Mouse (Mus musculus): ENCODE measurements around the gene Telo2. TPM values are rescaled to one million over a fixed set of nuclear protein-coding genes. Genes with fewer than 3 reads are reported as not detected.

The Telo2 gene
- total RNA-seq (2014; fragmentation: Nextera tagmentation): 6.0 and 25.6 TPM in 2 replicates
- total RNA-seq (2017): 22.3 and 28.2 TPM in 2 replicates
- polyA plus RNA-seq (2012): 34.9 and 44.0 TPM in 2 replicates

DNA sequence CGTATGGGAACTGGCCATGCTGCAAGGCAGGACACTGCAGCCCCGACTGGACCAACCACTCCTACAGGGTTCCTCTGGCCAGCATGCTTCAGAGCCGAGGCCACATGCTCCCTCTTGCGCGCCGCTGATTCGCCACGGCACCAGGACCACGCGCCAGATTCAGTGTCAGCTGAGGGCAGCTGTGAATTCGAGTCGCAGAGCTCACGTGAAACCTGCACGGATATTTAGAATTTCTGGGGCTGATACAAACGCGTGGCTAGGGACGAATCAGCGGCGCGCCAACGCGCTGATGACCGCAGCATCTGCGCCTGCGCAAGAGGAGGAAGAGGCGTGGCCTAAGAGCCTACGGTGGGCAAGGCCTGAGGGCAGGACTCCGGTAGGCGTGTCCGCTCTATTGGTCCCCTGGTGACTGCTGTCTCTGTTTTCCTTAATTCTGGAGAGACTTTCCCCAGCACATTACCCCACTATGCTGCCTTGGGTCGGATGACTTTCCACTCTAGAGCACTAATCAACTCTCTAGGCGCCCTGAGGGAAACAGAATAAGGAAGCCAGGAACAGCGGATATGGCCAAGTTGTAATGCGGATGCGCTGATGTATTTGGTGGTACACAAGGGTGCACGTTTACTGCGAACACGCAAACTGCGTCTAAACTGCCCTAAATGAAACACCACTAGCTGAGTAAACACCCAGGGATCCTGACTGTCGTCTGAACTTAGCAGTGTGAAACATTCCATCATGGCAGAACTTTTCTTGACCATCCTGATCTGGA is at the start of gene Telo2:
Gene Telo2 (minus strand): TSS at position 304 of the 769 bp plus-strand sequence.
- Histone ChIP-seq H3K4me1 (ENCODE audit: insufficient read depth, low read depth, low read length) (peaks cover 44% of the 10 kb centered on the region), H3K4me3 (ENCODE audit: low read depth, low read length) (peak within 1 kb of the TSS; percentile 77), H3K27me3 (ENCODE audit: insufficient read depth, low read length) (peaks cover 17% of the 10 kb centered on the region), H3K36me3 (replicated peaks) (peaks cover 40% of the 10 kb centered on the region), H3K9me3 (replicated peaks) (no peaks in the 10 kb centered on the region)
- TF ChIP-seq GATA1 (IDR thresholded peaks at IDR 0.05; ENCODE audit: borderline replicate concordance, low read length): no peak
- TF ChIP-seq POLR2AphosphoS5 (IDR thresholded peaks at IDR 0.05; ENCODE audit: insufficient replicate concordance, low read depth, low read length): no peak
- no peak for TF ChIP-seq GATA2 (IDR thresholded peaks at IDR 0.05; ENCODE audit: borderline replicate concordance, low read depth, low read length)
- TF ChIP-seq TAL1 (conservative IDR thresholded peaks at IDR 0.05; ENCODE audit: low read depth, low read length): no peak
- TF ChIP-seq CTCF (IDR thresholded peaks at IDR 0.05; ENCODE audit: low read depth, low read length): no peak
- peak; percentile 88 for DNase-seq (ENCODE audit: low spot score)
- peak; percentile 80 for ATAC-seq (ENCODE audit: extremely low read depth, insufficient number of reproducible peaks, low FRiP score, poor library complexity, severe bottlenecking)

DNA sequence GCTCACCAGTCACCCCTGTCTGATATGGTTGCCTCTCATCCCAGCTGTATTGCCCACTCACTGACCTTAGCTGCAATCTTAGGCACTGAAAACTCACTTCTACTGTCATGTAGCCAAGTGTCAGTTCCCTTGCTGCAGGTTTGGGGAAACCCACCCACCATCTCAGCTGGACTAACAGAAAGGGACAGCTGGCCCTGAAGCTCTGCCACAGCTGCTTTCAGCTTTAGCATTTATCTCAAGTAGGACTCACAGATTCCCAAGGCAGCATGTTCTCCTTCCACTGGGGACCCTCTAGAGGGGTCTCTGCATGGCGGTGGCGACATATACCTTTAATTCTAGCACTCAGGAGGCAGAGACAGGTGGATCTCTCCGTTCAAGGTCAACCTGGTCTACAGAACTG is 49.0 kb upstream of the Telo2 start:
- no peak for TF ChIP-seq CTCF (IDR thresholded peaks at IDR 0.05; ENCODE audit: low read depth, low read length)
- TF ChIP-seq GATA1 (IDR thresholded peaks at IDR 0.05; ENCODE audit: borderline replicate concordance, low read length): no peak
- no peak for TF ChIP-seq TAL1 (conservative IDR thresholded peaks at IDR 0.05; ENCODE audit: low read depth, low read length)
- no peak for TF ChIP-seq POLR2AphosphoS5 (IDR thresholded peaks at IDR 0.05; ENCODE audit: insufficient replicate concordance, low read depth, low read length)
- no peak for TF ChIP-seq GATA2 (IDR thresholded peaks at IDR 0.05; ENCODE audit: borderline replicate concordance, low read depth, low read length)
- Histone ChIP-seq H3K4me1 (ENCODE audit: insufficient read depth, low read depth, low read length) (peaks cover 10% of the 10 kb centered on the region), H3K27me3 (ENCODE audit: insufficient read depth, low read length) (peaks cover 44% of the 10 kb centered on the region), H3K9me3 (replicated peaks) (no peaks in the 10 kb centered on the region), H3K4me3 (ENCODE audit: low read depth, low read length) (no peak overlapping the region), H3K36me3 (replicated peaks) (peaks cover 37% of the 10 kb centered on the region)
- DNase-seq (ENCODE audit: low spot score): no peak
- ATAC-seq (ENCODE audit: extremely low read depth, insufficient number of reproducible peaks, low FRiP score, poor library complexity, severe bottlenecking): no peak

DNA sequence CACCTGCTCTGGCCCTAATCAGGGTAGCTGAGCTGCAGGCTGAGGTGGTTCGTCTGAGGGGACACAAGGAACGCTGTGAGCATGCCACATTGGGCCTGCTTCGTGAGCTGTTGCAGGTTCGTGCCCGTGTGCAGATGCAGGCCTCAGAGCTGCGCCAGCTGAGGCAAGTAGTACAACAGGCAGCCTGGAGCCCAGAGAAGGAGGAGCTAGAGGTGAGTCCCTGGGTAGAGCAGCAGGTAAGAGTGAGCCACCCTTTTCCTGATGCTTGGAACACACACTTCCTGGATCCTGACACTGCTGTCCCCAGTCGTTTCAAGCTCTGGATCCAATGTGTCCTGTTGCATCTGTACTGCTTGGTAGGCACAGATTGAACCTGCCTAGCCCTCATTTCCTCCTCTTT is 47.6 kb upstream of the Telo2 start:
- Histone ChIP-seq H3K36me3 (replicated peaks) (peaks cover 47% of the 10 kb centered on the region), H3K9me3 (replicated peaks) (no peaks in the 10 kb centered on the region), H3K4me3 (ENCODE audit: low read depth, low read length) (no peak overlapping the region), H3K4me1 (ENCODE audit: insufficient read depth, low read depth, low read length) (peaks cover 8% of the 10 kb centered on the region), H3K27me3 (ENCODE audit: insufficient read depth, low read length) (peaks cover 37% of the 10 kb centered on the region)
- TF ChIP-seq GATA1 (IDR thresholded peaks at IDR 0.05; ENCODE audit: borderline replicate concordance, low read length) (no peak), CTCF (IDR thresholded peaks at IDR 0.05; ENCODE audit: low read depth, low read length) (no peak), TAL1 (conservative IDR thresholded peaks at IDR 0.05; ENCODE audit: low read depth, low read length) (no peak), POLR2AphosphoS5 (IDR thresholded peaks at IDR 0.05; ENCODE audit: insufficient replicate concordance, low read depth, low read length) (no peak), GATA2 (IDR thresholded peaks at IDR 0.05; ENCODE audit: borderline replicate concordance, low read depth, low read length) (no peak)
- ATAC-seq (ENCODE audit: extremely low read depth, insufficient number of reproducible peaks, low FRiP score, poor library complexity, severe bottlenecking): no peak
- DNase-seq (ENCODE audit: low spot score): no peak

GRCm38 (mm10) chr17:25162161-25162560 is 46.4 kb upstream of the Telo2 start, which contains the start of gene Ccdc154:
Gene Ccdc154 (plus strand): TSS chr17:25162461.
- Histone ChIP-seq H3K36me3 (replicated peaks) (peaks cover 59% of the 10 kb centered on the region), H3K4me1 (ENCODE audit: insufficient read depth, low read depth, low read length) (peaks cover 6% of the 10 kb centered on the region), H3K9me3 (replicated peaks) (no peaks in the 10 kb centered on the region), H3K4me3 (ENCODE audit: low read depth, low read length) (no peak within 1 kb of the TSS), H3K27me3 (ENCODE audit: insufficient read depth, low read length) (peaks cover 25% of the 10 kb centered on the region)
- ATAC-seq (ENCODE audit: extremely low read depth, insufficient number of reproducible peaks, low FRiP score, poor library complexity, severe bottlenecking): no peak
- DNase-seq (ENCODE audit: low spot score): no peak
- TF ChIP-seq TAL1 (conservative IDR thresholded peaks at IDR 0.05; ENCODE audit: low read depth, low read length) (no peak), GATA2 (IDR thresholded peaks at IDR 0.05; ENCODE audit: borderline replicate concordance, low read depth, low read length) (no peak), POLR2AphosphoS5 (IDR thresholded peaks at IDR 0.05; ENCODE audit: insufficient replicate concordance, low read depth, low read length) (no peak), GATA1 (IDR thresholded peaks at IDR 0.05; ENCODE audit: borderline replicate concordance, low read length) (no peak), CTCF (IDR thresholded peaks at IDR 0.05; ENCODE audit: low read depth, low read length) (no peak)

DNA sequence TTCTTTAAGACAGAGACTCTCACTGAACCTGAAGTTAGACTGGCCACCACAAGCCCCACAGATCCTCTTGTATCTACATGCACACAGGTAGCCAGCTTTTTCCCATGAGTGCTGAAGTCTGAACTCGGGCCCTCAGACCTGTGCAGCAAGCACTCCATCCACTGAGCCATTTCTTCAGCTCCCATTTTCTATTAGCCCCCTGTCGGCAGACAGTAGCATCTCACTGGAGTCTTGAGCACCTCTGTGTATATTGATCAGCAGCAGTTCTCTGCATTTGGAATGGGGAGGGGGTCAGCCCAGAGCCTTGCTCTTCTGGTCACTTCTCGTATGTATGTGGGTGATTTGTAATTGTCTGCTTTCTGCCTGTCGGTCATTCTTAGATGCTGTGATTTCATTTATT is 24.2 kb upstream of the Telo2 start:
- no peak for ATAC-seq (ENCODE audit: extremely low read depth, insufficient number of reproducible peaks, low FRiP score, poor library complexity, severe bottlenecking)

DNA sequence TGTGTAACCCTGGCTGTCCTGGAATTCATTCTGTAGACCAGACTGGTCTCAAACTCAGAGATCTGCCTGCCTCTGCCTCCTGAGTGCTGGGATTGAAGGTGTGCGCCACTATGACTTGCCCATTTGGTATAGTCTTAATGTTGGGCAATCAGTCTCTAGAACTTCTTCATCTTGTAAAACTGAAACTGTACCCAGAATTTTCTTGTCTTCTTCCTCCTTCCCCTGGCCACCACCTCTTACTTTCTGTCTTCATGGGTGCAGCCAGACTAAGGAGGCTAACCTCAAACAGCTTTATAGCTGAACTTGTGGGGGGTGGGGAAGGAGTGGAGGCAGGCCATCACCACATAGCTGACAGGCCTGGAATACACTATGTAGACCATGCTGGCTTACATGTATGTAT is 23.0 kb upstream of the Telo2 start:
- peaks cover 78% of the 10 kb centered on the region for H3K36me3 ChIP-seq (replicated peaks)
- TF ChIP-seq TAL1 (conservative IDR thresholded peaks at IDR 0.05; ENCODE audit: low read depth, low read length): no peak
- no peak for TF ChIP-seq POLR2AphosphoS5 (IDR thresholded peaks at IDR 0.05; ENCODE audit: insufficient replicate concordance, low read depth, low read length)
- TF ChIP-seq GATA1 (IDR thresholded peaks at IDR 0.05; ENCODE audit: borderline replicate concordance, low read length): no peak
- no peak for TF ChIP-seq CTCF (IDR thresholded peaks at IDR 0.05; ENCODE audit: low read depth, low read length)
- no peak for TF ChIP-seq GATA2 (IDR thresholded peaks at IDR 0.05; ENCODE audit: borderline replicate concordance, low read depth, low read length)
- H3K4me1 ChIP-seq (ENCODE audit: insufficient read depth, low read depth, low read length): peaks cover 50% of the 10 kb centered on the region
- ATAC-seq (ENCODE audit: extremely low read depth, insufficient number of reproducible peaks, low FRiP score, poor library complexity, severe bottlenecking): no peak
- DNase-seq (ENCODE audit: low spot score): no peak
- H3K4me3 ChIP-seq (ENCODE audit: low read depth, low read length): no peak overlapping the region
- no peaks in the 10 kb centered on the region for H3K27me3 ChIP-seq (ENCODE audit: insufficient read depth, low read length)
- H3K9me3 ChIP-seq (replicated peaks): no peaks in the 10 kb centered on the region

More for the DNA sequence above, 24.2 kb upstream of the Telo2 start:
- Histone ChIP-seq H3K36me3 (replicated peaks) (peaks cover 87% of the 10 kb centered on the region), H3K4me1 (ENCODE audit: insufficient read depth, low read depth, low read length) (peaks cover 40% of the 10 kb centered on the region), H3K4me3 (ENCODE audit: low read depth, low read length) (no peak overlapping the region), H3K27me3 (ENCODE audit: insufficient read depth, low read length) (no peaks in the 10 kb centered on the region), H3K9me3 (replicated peaks) (no peaks in the 10 kb centered on the region)
- TF ChIP-seq TAL1 (conservative IDR thresholded peaks at IDR 0.05; ENCODE audit: low read depth, low read length) (no peak), GATA1 (IDR thresholded peaks at IDR 0.05; ENCODE audit: borderline replicate concordance, low read length) (no peak), POLR2AphosphoS5 (IDR thresholded peaks at IDR 0.05; ENCODE audit: insufficient replicate concordance, low read depth, low read length) (no peak)
- no peak for DNase-seq (ENCODE audit: low spot score)
